Mouse (Mus musculus) neural tube, embryonic 11.5 days (tissue): ENCODE results near the gene Smagp. TPM values are rescaled to one million over a fixed set of nuclear protein-coding genes. Genes with fewer than 3 reads are reported as not detected.

Experiments
- ATAC-seq: fragments of 200-750 bp; cut with Nextera tagmentation; 2 replicates; pipeline ENCODE4 v1.8.0; 2017; ENCODE audit warnings: moderate number of reproducible peaks, mild to moderate bottlenecking, moderate TSS enrichment, moderate library complexity; ENCODE audit not compliant: insufficient read depth, low FRiP score, low TSS enrichment
- DNase-seq: peaks from one replicate; pipeline ENCODE4 v3.0.0-alpha.2; 2015; ENCODE audit warnings: low spot score
- H3K27ac ChIP-seq: fragments of 300-500 bp; sonication (generic); 2 replicates; pipeline ENCODE4 v1.5.1; 2014; ENCODE audit warnings: low read depth, mild to moderate bottlenecking, low read length
- H3K27me3 ChIP-seq: fragments of 300-500 bp; sonication (generic); 2 replicates; pipeline ENCODE4 v1.6.1; 2014; ENCODE audit warnings: mild to moderate bottlenecking, low read length, mixed read lengths; ENCODE audit not compliant: control insufficient read depth, insufficient read depth
- H3K36me3 ChIP-seq: fragments of 300-500 bp; sonication (generic); 2 replicates; pipeline ENCODE4 v1.6.1; 2014; ENCODE audit warnings: mild to moderate bottlenecking, low read length, moderate library complexity, mixed read lengths; ENCODE audit not compliant: control insufficient read depth, insufficient read depth
- H3K4me1 ChIP-seq: fragments of 300-500 bp; sonication (generic); 2 replicates; pipeline ENCODE4 v1.6.1; 2014; ENCODE audit warnings: low read length, mixed read lengths; ENCODE audit not compliant: control insufficient read depth, insufficient read depth
- H3K4me2 ChIP-seq: fragments of 300-500 bp; sonication (generic); 2 replicates; pipeline ENCODE4 v1.6.1; 2014; ENCODE audit warnings: low read depth, mild to moderate bottlenecking, moderate library complexity
- H3K4me3 ChIP-seq: fragments of 300-500 bp; sonication (generic); 2 replicates; pipeline ENCODE4 v1.5.1; 2014; ENCODE audit warnings: low read depth, low read length
- H3K9ac ChIP-seq: fragments of 300-500 bp; sonication (generic); 2 replicates; pipeline ENCODE4 v1.6.1; 2014; ENCODE audit warnings: mild to moderate bottlenecking, low read length
- H3K9me3 ChIP-seq: fragments of 300-500 bp; sonication (generic); 2 replicates; pipeline ENCODE4 v1.6.1; 2016; ENCODE audit warnings: low read length; ENCODE audit not compliant: control insufficient read depth
- WGBS: fragments of 180-500 bp; shearing (Covaris S2); extraction: QIAGEN DNeasy Blood & Tissue Kit; methylation state at CpG from one replicate; pipeline ENCODE4 v1.1.7; 2014; 5-methylcytosine and 5-hydroxymethylcytosine counted together
- microRNA-seq: library from miRNA; unstranded; fragments of <30 nt; microRNA quantifications from one replicate; pipeline ENCODE4, GENCODE M21; 2016
- polyA plus RNA-seq: library from polyadenylated mRNA; unstranded; fragments of >200 nt; fragmentation: Nextera tagmentation; extraction: Ambion mirVana; gene quantifications from 2 replicates; pipeline ENCODE4 v1.2.1, GENCODE M21; 2014

The Smagp gene
- polyA plus RNA-seq, 1 experiment from 2014 or later: 3.8 TPM

- Histone ChIP-seq H3K36me3 (no peaks in the 10 kb centered on the region; the same call in 1 of the 2 replicates), H3K27ac (no peak overlapping the region), H3K9ac (no peak overlapping the region), H3K9me3 (no peaks in the 10 kb centered on the region), H3K27me3 (no peaks in the 10 kb centered on the region), H3K4me1 (no peaks in the 10 kb centered on the region), H3K4me3 (no peak overlapping the region), H3K4me2 (no peak overlapping the region)
- no peak for DNase-seq
- WGBS: 90% methylated on average over 10 of the region's 10 CpGs
- no peak for ATAC-seq
Measured at GRCm38 (mm10) chr15:100580108-100580507, 56.6 kb downstream of the Smagp start.

DNA sequence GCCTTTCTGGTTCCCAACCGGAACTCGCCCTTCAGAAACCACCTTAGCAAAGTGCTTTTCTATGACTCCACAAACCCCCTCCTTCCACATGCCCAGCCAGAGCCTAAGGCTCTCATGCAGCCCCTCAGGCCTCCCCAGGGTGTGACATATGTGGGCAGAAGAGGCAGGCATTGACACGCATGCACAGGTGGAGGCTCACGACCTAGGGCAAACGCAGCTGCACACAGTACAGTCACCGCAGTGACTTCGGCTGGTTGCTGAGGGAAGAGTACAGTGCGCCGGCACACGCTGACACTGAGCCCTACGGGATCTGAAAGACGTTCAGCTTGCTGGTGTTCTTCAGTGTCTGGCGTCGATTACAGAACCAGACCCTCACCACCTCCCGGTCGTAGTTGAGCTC lies 58.8 kb downstream of the Smagp start:
- Histone ChIP-seq H3K36me3 (no peaks in the 10 kb centered on the region; the same call in 1 of the 2 replicates), H3K9ac (no peak overlapping the region), H3K9me3 (no peaks in the 10 kb centered on the region), H3K27ac (no peak overlapping the region), H3K4me3 (no peak overlapping the region), H3K27me3 (no peaks in the 10 kb centered on the region), H3K4me2 (no peak overlapping the region), H3K4me1 (no peaks in the 10 kb centered on the region)
- no peak for ATAC-seq
- DNase-seq: no peak
- WGBS: 77% methylated on average over 16 of the region's 16 CpGs

DNA sequence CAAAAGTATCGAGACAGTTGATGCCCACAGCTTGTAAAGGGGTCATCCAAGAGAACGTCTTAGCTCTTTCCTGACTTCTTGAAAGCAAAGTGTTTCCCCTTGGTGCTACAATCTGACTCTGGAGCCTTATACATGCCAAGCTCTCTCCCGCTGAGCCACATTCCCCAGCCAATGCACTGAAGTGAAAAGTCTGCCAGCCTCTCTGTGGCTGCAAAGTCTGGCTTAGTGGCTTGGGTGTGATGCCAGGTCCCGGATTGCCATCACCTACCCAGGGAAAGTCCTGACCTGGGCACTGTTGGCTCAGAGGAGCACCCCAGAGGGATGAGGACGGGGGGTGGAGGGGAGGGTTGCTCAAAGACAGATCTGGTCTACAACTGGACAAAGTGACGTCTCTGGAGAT lies 59.9 kb downstream of the Smagp start:
- Histone ChIP-seq H3K27me3 (no peaks in the 10 kb centered on the region), H3K9me3 (no peaks in the 10 kb centered on the region), H3K9ac (no peak overlapping the region), H3K4me2 (no peak overlapping the region), H3K4me3 (no peak overlapping the region), H3K4me1 (no peaks in the 10 kb centered on the region), H3K36me3 (no peaks in the 10 kb centered on the region; the same call in 1 of the 2 replicates), H3K27ac (no peak overlapping the region)
- ATAC-seq: no peak
- DNase-seq: no peak
- WGBS: 83% methylated on average over 6 of the region's 6 CpGs

- Histone ChIP-seq H3K9ac (no peak overlapping the region), H3K27me3 (no peaks in the 10 kb centered on the region), H3K4me1 (no peaks in the 10 kb centered on the region), H3K9me3 (no peaks in the 10 kb centered on the region), H3K4me2 (no peak overlapping the region), H3K4me3 (no peak overlapping the region), H3K36me3 (no peaks in the 10 kb centered on the region; the same call in 1 of the 2 replicates), H3K27ac (no peak overlapping the region)
- no peak for ATAC-seq
- WGBS: 85% methylated on average over 6 of the region's 6 CpGs
- no peak for DNase-seq
Measured at GRCm38 (mm10) chr15:100576392-100576791, 60.3 kb downstream of the Smagp start.

GRCm38 (mm10) chr15:100575366-100575765 lies 61.4 kb downstream of the Smagp start:
- no peak for DNase-seq
- Histone ChIP-seq H3K9ac (no peak overlapping the region), H3K27me3 (no peaks in the 10 kb centered on the region), H3K27ac (no peak overlapping the region), H3K4me1 (no peaks in the 10 kb centered on the region), H3K36me3 (no peaks in the 10 kb centered on the region; the same call in 1 of the 2 replicates), H3K4me2 (no peak overlapping the region), H3K4me3 (no peak overlapping the region), H3K9me3 (no peaks in the 10 kb centered on the region)
- ATAC-seq: no peak
- WGBS: 90% methylated on average over 12 of the region's 12 CpGs

DNA sequence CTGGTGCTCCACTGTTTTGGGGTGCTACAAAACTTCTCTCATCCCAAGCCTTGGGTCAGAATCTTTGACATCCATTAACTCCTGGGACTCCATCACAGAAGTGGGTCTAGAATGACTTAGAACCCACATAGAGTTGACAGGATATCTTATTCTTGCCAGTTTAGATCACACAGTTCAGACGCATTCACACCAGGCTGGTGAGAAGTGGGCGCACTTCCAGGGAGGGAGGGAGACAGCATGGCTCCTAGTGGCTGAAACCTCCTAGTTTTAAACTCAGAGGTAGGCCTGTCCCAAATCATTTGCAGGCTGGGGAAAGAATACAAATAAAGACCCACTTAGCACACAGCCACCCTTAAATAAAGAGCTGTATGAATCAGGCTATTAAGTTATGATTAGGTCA lies 62.4 kb downstream of the Smagp start:
- DNase-seq (no peak), ATAC-seq (no peak)
- no peak overlapping the region for H3K4me3 ChIP-seq
- H3K9me3 ChIP-seq: no peaks in the 10 kb centered on the region
- H3K4me1 ChIP-seq: no peaks in the 10 kb centered on the region
- H3K9ac ChIP-seq: no peak overlapping the region
- H3K4me2 ChIP-seq: no peak overlapping the region
- no peak overlapping the region for H3K27ac ChIP-seq
- H3K27me3 ChIP-seq: no peaks in the 10 kb centered on the region
- WGBS: 81% methylated on average over 2 of the region's 2 CpGs
- no peaks in the 10 kb centered on the region for H3K36me3 ChIP-seq

DNA sequence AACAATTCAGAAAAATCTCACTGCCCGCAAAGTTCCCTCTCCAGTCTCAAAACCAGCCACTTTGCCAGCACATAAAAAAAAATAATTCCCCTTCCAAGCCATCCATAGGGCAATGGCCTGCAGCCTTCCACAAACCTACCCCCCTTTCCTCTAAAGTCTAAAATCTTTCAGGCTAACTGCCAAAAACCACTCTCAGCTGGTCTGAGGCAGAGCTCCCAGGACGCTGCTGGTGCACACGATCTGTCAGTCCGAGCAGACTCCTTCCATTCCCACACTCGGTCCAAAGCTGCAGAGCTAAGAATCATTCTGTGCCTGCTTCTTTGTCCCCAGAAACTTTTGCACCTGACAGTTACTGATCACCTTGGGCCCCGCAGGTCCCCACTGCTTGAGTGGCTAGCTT lies 62.8 kb downstream of the Smagp start:
- Histone ChIP-seq H3K27me3 (no peaks in the 10 kb centered on the region), H3K4me1 (no peaks in the 10 kb centered on the region), H3K9ac (no peak overlapping the region), H3K4me3 (no peak overlapping the region), H3K4me2 (no peak overlapping the region), H3K36me3 (no peaks in the 10 kb centered on the region), H3K27ac (no peak overlapping the region), H3K9me3 (no peaks in the 10 kb centered on the region)
- WGBS: 66% methylated on average over 6 of the region's 6 CpGs
- ATAC-seq (no peak), DNase-seq (no peak)

Small RNA genes lying within 50 kb of the gene (microRNA-seq; reads per million reads assigned to microRNA genes)
- not detected for gene Mir6961

Other genes starting within 250 kb of the Smagp start
- 0.08 TPM in 1 of 2 replicates, not detected in the other for gene Gm5475, start 214.8 kb downstream of the Smagp start, polyA plus RNA-seq
- 18.2 and 21.6 TPM in 2 replicates for gene Slc11a2, start 211.9 kb downstream of the Smagp start, polyA plus RNA-seq
- 47.3 and 51.1 TPM in 2 replicates for gene Letmd1, start 167.9 kb downstream of the Smagp start, polyA plus RNA-seq
- 28.9 and 29.9 TPM in 2 replicates for gene Csrnp2, start 141.5 kb downstream of the Smagp start, polyA plus RNA-seq
- 30.2 and 31.3 TPM in 2 replicates for gene Tfcp2, start 84.9 kb downstream of the Smagp start, polyA plus RNA-seq
- 12.1 and 12.5 TPM in 2 replicates for gene Pou6f1, start 37.0 kb downstream of the Smagp start, polyA plus RNA-seq
- gene Dazap2, start 21.6 kb downstream of the Smagp start, polyA plus RNA-seq: 243 and 250 TPM in 2 replicates
- 3.6 and 5.1 TPM in 2 replicates for gene Bin2, start 32.6 kb upstream of the Smagp start, polyA plus RNA-seq
- 1.3 and 4.7 TPM in 2 replicates for gene Cela1, start 51.0 kb upstream of the Smagp start, polyA plus RNA-seq
- gene Galnt6, start 92.4 kb upstream of the Smagp start, polyA plus RNA-seq: 0.11 TPM in 1 of 2 replicates, not detected in the other
- 7.9 and 11.3 TPM in 2 replicates for gene Slc4a8, start 124.8 kb upstream of the Smagp start, polyA plus RNA-seq
- 9.7 and 12.7 TPM in 2 replicates for gene Scn8a, start 232.9 kb upstream of the Smagp start, polyA plus RNA-seq